18 mouse cellular contexts compared by ENCODE assay signal in genomic region chr4:104361345-104361744, GRCm38 (mm10).
"Had no signal": no experiment of that assay in that cellular context is flagged by ENCODE, and none has a peak within 500 bp of the region (broad histone marks: within the 10 kb centered on the region; RNA-seq: fewer than 3 reads in every experiment).

No protein-coding gene starts in this region.

- H3K9me3 ChIP-seq: midbrain, embryonic 10.5 days; midbrain, embryonic 13.5 days; neural tube, embryonic 13.5 days; neural tube, embryonic 15.5 days; stomach, embryonic 15.5 days had no signal

- H3K27ac ChIP-seq: midbrain, embryonic 10.5 days; midbrain, embryonic 13.5 days; neural tube, embryonic 13.5 days; neural tube, embryonic 15.5 days; stomach, embryonic 15.5 days; stomach, postnatal 0 days had no signal

- H3K4me3 ChIP-seq: midbrain, embryonic 10.5 days; midbrain, embryonic 13.5 days; myocyte; neural tube, embryonic 13.5 days; neural tube, embryonic 15.5 days; stomach, embryonic 15.5 days had no signal

- H3K4me2 ChIP-seq: lung, embryonic 14.5 days; midbrain, embryonic 13.5 days; neural tube, embryonic 13.5 days; neural tube, embryonic 15.5 days; stomach, embryonic 15.5 days had no signal

- H3K9ac ChIP-seq: lung, embryonic 14.5 days; midbrain, embryonic 13.5 days; neural tube, embryonic 13.5 days; neural tube, embryonic 15.5 days; stomach, embryonic 15.5 days had no signal

- DNase-seq: lung, adult 18-20 months; lung, embryonic 14.5 days; lung, postnatal 10 days; lung, postnatal 4 days; retina, postnatal 1 day; right cerebral cortex, adult 18-20 months; right cerebral cortex, postnatal 25 days; thymus, adult 2 months; thymus, postnatal 25 days; thymus, postnatal 4 days had no signal

- H3K4me1 ChIP-seq: stomach, embryonic 15.5 days had no signal

- ATAC-seq: midbrain, embryonic 13.5 days; midbrain, embryonic 16.5 days had no signal

- H3K36me3 ChIP-seq: midbrain, embryonic 10.5 days; midbrain, embryonic 13.5 days; neural tube, embryonic 13.5 days; neural tube, embryonic 15.5 days; stomach, embryonic 15.5 days had no signal
